Mouse (Mus musculus) liver, postnatal 0 days (tissue): Measurements from ENCODE around the gene Ralgapa2. TPM values are rescaled to one million over a fixed set of nuclear protein-coding genes. Genes with fewer than 3 reads are reported as not detected.

Experiments used
- ATAC-seq: fragments of 200-750 bp; cut with Nextera tagmentation; 2 replicates; pipeline ENCODE4 v1.8.0; 2017; ENCODE audit warnings: mild to moderate bottlenecking, moderate library complexity
- DNase-seq: peaks from one replicate; pipeline ENCODE4 v3.0.0-alpha.2; 2016
- H3K27ac ChIP-seq: fragments of 300-500 bp; sonication (generic); 2 replicates; pipeline ENCODE4 v1.5.1; 2014; ENCODE audit warnings: antibody characterized with exemption, moderate library complexity, mild to moderate bottlenecking, low read depth
- H3K27me3 ChIP-seq: fragments of 300-500 bp; sonication (generic); 2 replicates; pipeline ENCODE4 v1.6.1; 2014; ENCODE audit warnings: low read length, control low read depth, mixed read lengths; ENCODE audit not compliant: insufficient read depth
- H3K36me3 ChIP-seq: fragments of 300-500 bp; sonication (generic); replicated peaks from 2 replicates; pipeline ENCODE4 v1.6.1; 2014; ENCODE audit warnings: mild to moderate bottlenecking, control low read depth, low read length, moderate library complexity, mixed read lengths; ENCODE audit not compliant: insufficient read depth
- H3K4me1 ChIP-seq: fragments of 300-500 bp; sonication (generic); 2 replicates; pipeline ENCODE4 v1.6.1; 2014; ENCODE audit warnings: antibody characterized with exemption, mild to moderate bottlenecking, control low read depth; ENCODE audit not compliant: insufficient read depth
- H3K4me2 ChIP-seq: fragments of 300-500 bp; sonication (generic); 2 replicates; pipeline ENCODE4 v1.6.1; 2014; ENCODE audit warnings: low read depth, mild to moderate bottlenecking, low read length, moderate library complexity, mixed read lengths
- H3K4me3 ChIP-seq: fragments of 300-500 bp; sonication (generic); 2 replicates; pipeline ENCODE4 v1.5.1; 2014; ENCODE audit warnings: low read depth, low read length
- H3K9ac ChIP-seq: fragments of 300-500 bp; sonication (generic); replicated peaks from 2 replicates; pipeline ENCODE4 v1.6.1; 2014; ENCODE audit warnings: mild to moderate bottlenecking, moderate library complexity
- H3K9me3 ChIP-seq: fragments of 300-500 bp; sonication (generic); 2 replicates; pipeline ENCODE4 v1.6.1; 2016; ENCODE audit warnings: mild to moderate bottlenecking, control low read depth, low read length, mixed read lengths
- CTCF ChIP-seq: sonication (generic); IDR thresholded peaks from 2 replicates; pipeline ENCODE4 v1.5.1; 2016; ENCODE audit warnings: antibody characterized with exemption, low read depth
- EP300 ChIP-seq: IDR thresholded peaks from 2 replicates; pipeline ENCODE4 v1.6.1; 2016; ENCODE audit warnings: antibody characterized with exemption, low read depth, mild to moderate bottlenecking
- WGBS: fragments of 180-500 bp; shearing (Covaris S2); extraction: QIAGEN DNeasy Blood & Tissue Kit; methylation state at CpG from one replicate; pipeline ENCODE4 v1.1.7; 2014; ENCODE audit not compliant: insufficient replicate concordance; 5-methylcytosine and 5-hydroxymethylcytosine counted together
- polyA plus RNA-seq: library from polyadenylated mRNA; unstranded; fragments of >200 nt; fragmentation: Nextera tagmentation; extraction: Ambion mirVana; gene quantifications from 2 replicates; pipeline ENCODE4 v1.2.1, GENCODE M21; 2015

The Ralgapa2 gene
- polyA plus RNA-seq, 1 experiment from 2014 or later: 4.1 TPM

GRCm38 (mm10) chr2:146493354-146493946 is 18.7 kb downstream of the Ralgapa2 start:
- peaks cover 24% of the 10 kb centered on the region for H3K4me1 ChIP-seq
- no peaks in the 10 kb centered on the region for H3K27me3 ChIP-seq
- H3K9ac ChIP-seq: no peak overlapping the region
- TF ChIP-seq CTCF (no peak), EP300 (no peak)
- H3K9me3 ChIP-seq: no peaks in the 10 kb centered on the region
- peak; percentile 61; the same call in 1 of the 2 replicates for ATAC-seq
- H3K4me3 ChIP-seq: no peak overlapping the region
- no peaks in the 10 kb centered on the region for H3K36me3 ChIP-seq
- 81% methylated on average over 1 of the region's 1 CpGs for WGBS
- no peak for DNase-seq
- no peak overlapping the region for H3K27ac ChIP-seq
- no peak overlapping the region for H3K4me2 ChIP-seq

- DNase-seq: no peak
- H3K9ac ChIP-seq: no peak overlapping the region
- no peak for ATAC-seq
- H3K36me3 ChIP-seq: no peaks in the 10 kb centered on the region
- H3K4me1 ChIP-seq: peaks cover 13% of the 10 kb centered on the region
- H3K4me2 ChIP-seq: no peak overlapping the region
- H3K4me3 ChIP-seq: no peak overlapping the region
- no peaks in the 10 kb centered on the region for H3K9me3 ChIP-seq
- TF ChIP-seq CTCF (no peak), EP300 (no peak)
- H3K27ac ChIP-seq: no peak overlapping the region
- no peaks in the 10 kb centered on the region for H3K27me3 ChIP-seq
- WGBS: 71% methylated on average over 5 of the region's 5 CpGs
Observed at GRCm38 (mm10) chr2:146491830-146492610, 20.1 kb downstream of the Ralgapa2 start.

DNA sequence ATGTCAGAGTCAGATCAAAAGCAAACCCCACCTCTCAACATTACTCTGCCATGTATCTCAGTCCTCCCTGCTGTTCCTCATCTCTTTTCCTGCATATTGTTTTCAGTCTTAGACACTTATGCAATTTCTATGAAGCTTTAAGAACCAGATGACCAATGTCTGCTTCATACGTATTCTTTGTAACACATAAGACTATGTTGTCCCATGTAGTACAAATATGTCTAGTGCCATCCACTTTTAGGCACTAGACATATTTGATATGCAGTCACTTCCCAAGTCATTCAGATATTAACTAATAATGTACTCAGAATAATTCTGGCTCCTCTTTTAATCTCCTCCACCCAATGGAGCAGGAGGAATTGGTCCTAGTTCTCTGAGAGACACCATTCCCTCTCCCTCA is 21.2 kb downstream of the Ralgapa2 start:
- no peak overlapping the region for H3K4me2 ChIP-seq
- DNase-seq: no peak
- ATAC-seq: no peak
- no peak overlapping the region for H3K9ac ChIP-seq
- H3K9me3 ChIP-seq: no peaks in the 10 kb centered on the region
- TF ChIP-seq CTCF (no peak), EP300 (no peak)
- WGBS: 77% methylated on average over 1 of the region's 1 CpGs
- H3K36me3 ChIP-seq: no peaks in the 10 kb centered on the region
- no peak overlapping the region for H3K4me3 ChIP-seq
- H3K27me3 ChIP-seq: no peaks in the 10 kb centered on the region
- H3K27ac ChIP-seq: no peak overlapping the region
- peaks cover 19% of the 10 kb centered on the region for H3K4me1 ChIP-seq

DNA sequence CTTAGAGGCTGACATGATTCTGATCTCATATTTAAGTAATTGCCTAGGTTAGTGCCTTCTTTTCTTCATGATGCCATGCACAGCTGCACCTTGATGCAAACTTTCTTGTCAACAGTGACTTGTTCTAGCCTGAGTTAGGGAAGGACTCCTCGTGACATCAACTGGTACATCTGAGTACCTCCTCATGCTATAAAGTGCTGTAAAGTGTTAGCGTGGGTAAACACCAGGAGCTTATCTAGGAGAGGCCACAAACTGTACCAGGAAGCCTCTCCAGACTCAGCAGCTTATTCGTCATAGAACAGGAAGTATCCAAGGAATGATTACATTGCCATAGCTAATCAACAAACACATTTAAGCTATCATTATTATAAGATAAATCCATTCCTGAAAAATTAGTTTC is 23.9 kb downstream of the Ralgapa2 start:
- WGBS: 50% methylated on average over 3 of the region's 3 CpGs
- H3K27ac ChIP-seq: no peak overlapping the region
- no peak overlapping the region for H3K4me2 ChIP-seq
- no peak for DNase-seq
- no peaks in the 10 kb centered on the region for H3K9me3 ChIP-seq
- no peaks in the 10 kb centered on the region for H3K27me3 ChIP-seq
- no peak overlapping the region for H3K4me3 ChIP-seq
- peaks cover 14% of the 10 kb centered on the region for H3K4me1 ChIP-seq
- no peak for TF ChIP-seq CTCF
- TF ChIP-seq EP300: no peak
- no peak for ATAC-seq
- H3K36me3 ChIP-seq: peaks cover 16% of the 10 kb centered on the region
- no peak overlapping the region for H3K9ac ChIP-seq

GRCm38 (mm10) chr2:146482859-146483258 is 29.3 kb downstream of the Ralgapa2 start:
- no peak overlapping the region for H3K9ac ChIP-seq
- H3K36me3 ChIP-seq: peaks cover 20% of the 10 kb centered on the region
- peaks cover 10% of the 10 kb centered on the region for H3K4me1 ChIP-seq
- no peaks in the 10 kb centered on the region for H3K9me3 ChIP-seq
- H3K27ac ChIP-seq: no peak overlapping the region
- H3K27me3 ChIP-seq: no peaks in the 10 kb centered on the region
- H3K4me2 ChIP-seq: no peak overlapping the region
- no peak for TF ChIP-seq CTCF
- no peak for TF ChIP-seq EP300
- DNase-seq (no peak), ATAC-seq (no peak)
- no peak overlapping the region for H3K4me3 ChIP-seq

DNA sequence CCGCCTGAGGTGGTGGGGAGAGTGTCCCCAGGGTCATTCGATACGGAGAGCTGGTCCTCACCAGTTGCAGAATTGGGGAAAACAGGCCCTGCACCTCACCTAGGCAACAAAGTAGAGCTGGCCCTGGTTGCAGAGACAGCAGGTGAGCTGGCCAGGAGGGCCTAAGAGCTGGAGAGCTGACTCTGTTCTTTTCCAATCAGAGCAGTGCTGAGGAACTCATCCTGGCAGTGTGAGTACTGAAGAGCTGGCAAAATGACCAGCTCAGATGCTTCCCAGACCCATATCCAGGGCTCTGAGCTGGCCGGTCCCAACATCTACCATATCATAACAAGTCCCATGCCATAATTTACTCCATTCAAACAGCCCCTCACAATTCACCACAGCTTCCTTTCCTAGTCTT is 34.7 kb downstream of the Ralgapa2 start:
- ATAC-seq (no peak), DNase-seq (no peak)
- no peak overlapping the region for H3K27ac ChIP-seq
- H3K36me3 ChIP-seq: peaks cover 7% of the 10 kb centered on the region; the same call in 1 of the 2 replicates
- H3K9me3 ChIP-seq: no peaks in the 10 kb centered on the region
- no peak overlapping the region for H3K4me2 ChIP-seq
- H3K27me3 ChIP-seq: no peaks in the 10 kb centered on the region
- TF ChIP-seq CTCF (no peak), EP300 (no peak)
- no peak overlapping the region for H3K4me3 ChIP-seq
- no peaks in the 10 kb centered on the region for H3K4me1 ChIP-seq
- 84% methylated on average over 4 of the region's 4 CpGs for WGBS
- H3K9ac ChIP-seq: no peak overlapping the region
